Mouse (Mus musculus): Measurements from ENCODE around the gene Lysmd4. TPM values are rescaled to one million over a fixed set of nuclear protein-coding genes. Genes with fewer than 3 reads are reported as not detected.

Gene Lysmd4
- polyA plus RNA-seq (2012; rRNA removed): 10.8 and 17.3 TPM in 2 replicates

GRCm38 (mm10) chr7:67222220-67222862, at the start of gene Lysmd4:
Gene Lysmd4 (plus strand): TSS chr7:67222544.

Other genes with a start within 250 kb of the Lysmd4 start
- 14.2 and 26.6 TPM in 2 replicates for gene Mef2a, start 150.3 kb downstream of the Lysmd4 start, polyA plus RNA-seq (2012; rRNA removed)